Mouse (Mus musculus) bone marrow, adult 2 months (tissue): ENCODE measurements around the gene Slc10a1.

Source experiments
- CTCF ChIP-seq: fragments of 200-500 bp; IDR thresholded peaks from 2 replicates; pipeline ENCODE4 v1.5.1; 2011; ENCODE audit warnings: low read length, control low read depth; ENCODE audit not compliant: control insufficient read depth, insufficient read depth
- POLR2A ChIP-seq: fragments of 200-500 bp; IDR thresholded peaks from 2 replicates; pipeline ENCODE4 v1.6.1; 2011; ENCODE audit warnings: low read depth, mild to moderate bottlenecking, control low read depth, low read length, borderline replicate concordance; ENCODE audit not compliant: control insufficient read depth

DNA sequence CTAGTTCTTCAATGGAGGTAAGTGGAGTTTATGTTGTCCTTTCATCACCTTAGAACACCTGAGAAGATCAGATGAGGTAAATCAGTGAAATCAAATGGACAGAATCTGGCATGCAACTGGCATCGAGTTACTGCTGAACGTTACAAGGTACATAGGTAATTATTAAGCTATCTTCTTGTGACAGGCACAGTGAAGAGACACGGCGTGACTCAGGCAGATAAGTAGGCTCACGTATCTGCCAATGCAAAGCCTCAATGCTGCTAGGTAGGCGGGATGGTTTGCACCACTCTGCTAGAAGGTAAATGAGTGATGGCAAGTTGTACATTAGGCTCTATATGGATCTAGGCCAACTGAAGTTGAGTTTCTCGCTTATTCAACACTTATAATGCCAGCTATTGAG is 38.4 kb downstream of the Slc10a1 start:
- no peak for TF ChIP-seq CTCF
- TF ChIP-seq POLR2A: no peak
